Mouse (Mus musculus) C2C12 (cell line): ENCODE data around the gene A030005L19Rik. TPM values are rescaled to one million over a fixed set of nuclear protein-coding genes. Genes with fewer than 3 reads are reported as not detected.
"Not testable (repeated sequence)": the region's sequence is repeated elsewhere in the genome, so short reads cannot be mapped to it uniquely, and the experiment has no call there.

ENCODE experiments used
- H3K27me3 ChIP-seq: one replicate; pipeline ENCODE4 v1.6.1; 2011; ENCODE audit not compliant: control insufficient read depth, insufficient read depth, insufficient read length
- H3K36me3 ChIP-seq: one replicate; pipeline ENCODE4 v1.6.1; 2011; ENCODE audit not compliant: control insufficient read depth, insufficient read depth
- H3K4me3 ChIP-seq: one replicate; pipeline ENCODE4 v1.5.1; 2011; ENCODE audit warnings: mild to moderate bottlenecking, control low read depth; ENCODE audit not compliant: poor library complexity, insufficient read depth, severe bottlenecking
- H3K79me2 ChIP-seq: one replicate; pipeline ENCODE4 v1.6.1; 2011; ENCODE audit not compliant: control insufficient read depth, insufficient read depth
- H3K79me3 ChIP-seq: one replicate; pipeline ENCODE4 v1.6.1; 2011; ENCODE audit warnings: low read depth, control low read depth
- H3ac ChIP-seq: one replicate; pipeline ENCODE3; 2011; ENCODE audit warnings: low read depth; ENCODE audit not compliant: control insufficient read depth, insufficient read length
- CEBPB ChIP-seq: IDR thresholded peaks from one replicate; pipeline ENCODE4 v1.6.1; 2011; ENCODE audit warnings: low read depth, mild to moderate bottlenecking, control low read depth, moderate library complexity
- CTCF ChIP-seq: IDR thresholded peaks from one replicate; pipeline ENCODE4 v1.5.1; 2011; ENCODE audit not compliant: control insufficient read depth, insufficient read depth, insufficient read length
- FOSL1 ChIP-seq: IDR thresholded peaks from one replicate; pipeline ENCODE4 v1.8.0; 2011; ENCODE audit warnings: mild to moderate bottlenecking, low read length; ENCODE audit not compliant: poor library complexity, insufficient read depth, severe bottlenecking
- MAX ChIP-seq: IDR thresholded peaks from one replicate; pipeline ENCODE4 v1.6.1; 2011; ENCODE audit warnings: mild to moderate bottlenecking, control low read depth
- MYOD1 ChIP-seq: IDR thresholded peaks from one replicate; pipeline ENCODE4 v1.6.1; 2011; ENCODE audit warnings: low read depth; ENCODE audit not compliant: control insufficient read depth, insufficient read length
- MYOG ChIP-seq: IDR thresholded peaks from one replicate; pipeline ENCODE4 v1.6.1; 2011; ENCODE audit not compliant: control insufficient read depth, insufficient read length; ENCODE audit errors: extremely low read depth
- USF1 ChIP-seq: IDR thresholded peaks from one replicate; pipeline ENCODE4 v1.6.1; 2011; ENCODE audit warnings: low read depth, mild to moderate bottlenecking, control low read depth, moderate library complexity
- polyA plus RNA-seq: library from polyadenylated mRNA; unstranded; fragments of >200 nt; fragmentation: generic; extraction: Trizol; gene quantifications from one replicate; pipeline ENCODE4 v1.2.1, GENCODE M21; 2012; ENCODE audit warnings: missing spikeins

A030005L19Rik gene
- polyA plus RNA-seq, 1 experiment, result 0.12 TPM

- H3K79me3 ChIP-seq, result no peaks in the 10 kb centered on the region
- TF ChIP-seq MAX, result no peak
- no peak for TF ChIP-seq USF1
- no peak for TF ChIP-seq CTCF
- TF ChIP-seq FOSL1, result no peak
- TF ChIP-seq MYOD1, result no peak
- no peak for TF ChIP-seq CEBPB
- no peak for TF ChIP-seq MYOG
- no peak overlapping the region for H3ac ChIP-seq
- no peaks in the 10 kb centered on the region for H3K79me2 ChIP-seq
- H3K27me3 ChIP-seq, result no peaks in the 10 kb centered on the region
- H3K36me3 ChIP-seq, result peaks cover 42% of the 10 kb centered on the region
- H3K4me3 ChIP-seq, result no peak overlapping the region
Measured at GRCm38 (mm10) chr1:82901201-82901600, 11.9 kb upstream of the A030005L19Rik start.

- TF ChIP-seq CTCF, result no peak
- no peak for TF ChIP-seq MYOD1
- TF ChIP-seq CEBPB, result no peak
- TF ChIP-seq FOSL1, result no peak
- TF ChIP-seq MYOG, result no peak
- TF ChIP-seq MAX, result no peak
- TF ChIP-seq USF1, result no peak
- peaks cover 17% of the 10 kb centered on the region for H3K36me3 ChIP-seq
Measured at GRCm38 (mm10) chr1:82905886-82906285, 7.2 kb upstream of the A030005L19Rik start.

GRCm38 (mm10) chr1:82913434-82913833 is 309 bp downstream of the A030005L19Rik start:
- H3K79me3 ChIP-seq, H3K36me3 ChIP-seq, H3K4me3 ChIP-seq, H3K27me3 ChIP-seq, H3ac ChIP-seq, H3K79me2 ChIP-seq: not testable (repeated sequence)

More at GRCm38 (mm10) chr1:82905886-82906285, 7.2 kb upstream of the A030005L19Rik start:
- no peaks in the 10 kb centered on the region for H3K27me3 ChIP-seq
- H3K4me3 ChIP-seq, result no peak overlapping the region
- H3ac ChIP-seq, result no peak overlapping the region
- no peaks in the 10 kb centered on the region for H3K79me3 ChIP-seq
- H3K79me2 ChIP-seq, result no peaks in the 10 kb centered on the region

- Histone ChIP-seq H3K36me3 (no peaks in the 10 kb centered on the region), H3K79me2 (no peaks in the 10 kb centered on the region), H3K27me3 (peaks cover 14% of the 10 kb centered on the region), H3K79me3 (no peaks in the 10 kb centered on the region), H3ac (no peak within 1 kb of the TSS), H3K4me3 (no peak within 1 kb of the TSS)
- TF ChIP-seq CEBPB (no peak), USF1 (no peak), FOSL1 (no peak), MAX (no peak), MYOG (no peak), MYOD1 (no peak), CTCF (no peak)
Measured at GRCm38 (mm10) chr1:82924650-82925049, 11.5 kb downstream of the A030005L19Rik start, which contains the start of gene A030014E15Rik. TSS of gene A030014E15Rik (plus strand) at chr1:82924917.

DNA sequence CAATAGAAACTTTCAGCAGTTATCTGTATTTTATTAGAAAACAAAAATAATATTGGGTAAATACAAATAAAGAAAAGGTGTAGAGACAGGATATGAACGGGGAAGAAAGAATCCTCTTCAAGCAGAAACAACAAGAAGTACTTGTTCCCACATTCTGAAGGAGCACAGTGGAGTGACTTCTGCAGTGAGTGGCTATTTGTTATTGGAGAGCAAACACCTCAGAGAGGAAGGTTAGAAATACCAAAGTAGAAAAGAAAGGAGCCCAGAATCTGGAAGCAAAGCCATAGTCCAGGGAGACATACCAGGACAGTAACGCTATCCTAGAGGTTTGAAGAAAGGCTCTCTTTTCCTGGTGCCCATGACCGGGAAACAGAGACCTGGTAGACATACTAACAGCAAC is 17.4 kb downstream of the A030005L19Rik start:
- not testable (repeated sequence) for H3K79me3 ChIP-seq, H3K79me2 ChIP-seq, H3K4me3 ChIP-seq, H3K36me3 ChIP-seq, H3ac ChIP-seq
- H3K27me3 ChIP-seq, result peaks cover 16% of the 10 kb centered on the region

DNA sequence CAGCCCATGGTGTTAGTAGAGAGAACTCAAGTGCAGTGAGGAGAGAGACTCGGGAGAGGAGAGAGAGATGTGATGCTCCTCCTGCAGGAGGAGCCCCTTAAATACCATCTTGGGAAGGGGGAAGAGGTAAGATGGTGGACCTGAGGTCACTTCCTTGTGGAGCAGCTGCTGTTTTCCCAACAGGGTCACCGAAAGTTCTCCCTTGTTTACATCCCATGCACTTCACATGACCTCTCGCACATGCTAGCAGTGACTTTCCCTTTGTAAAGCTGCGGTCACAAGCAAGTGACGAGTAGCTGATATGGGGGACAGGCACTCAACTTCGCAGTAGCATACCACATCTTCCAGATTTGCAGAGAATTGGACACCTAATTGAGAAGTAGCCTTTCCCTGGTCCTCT is 18.2 kb downstream of the A030005L19Rik start, which contains the start of gene Gm6217:
Gm6217 (minus strand) TSS at position 74 of the 400 bp plus-strand sequence.
- not testable (repeated sequence) for H3K4me3 ChIP-seq, H3K79me3 ChIP-seq, H3K36me3 ChIP-seq, H3ac ChIP-seq, H3K79me2 ChIP-seq
- peaks cover 16% of the 10 kb centered on the region for H3K27me3 ChIP-seq

- H3K4me3 ChIP-seq, result no peak overlapping the region
- H3K36me3 ChIP-seq, result no peaks in the 10 kb centered on the region
- no peaks in the 10 kb centered on the region for H3K79me3 ChIP-seq
- H3ac ChIP-seq, result no peak overlapping the region
- H3K27me3 ChIP-seq, result no peaks in the 10 kb centered on the region
- no peaks in the 10 kb centered on the region for H3K79me2 ChIP-seq
- no peak for TF ChIP-seq USF1
- TF ChIP-seq CEBPB, result no peak
- TF ChIP-seq FOSL1, result no peak
- no peak for TF ChIP-seq MYOD1
- no peak for TF ChIP-seq CTCF
- no peak for TF ChIP-seq MYOG
- TF ChIP-seq MAX, result no peak
Measured at GRCm38 (mm10) chr1:82938666-82939065, 25.5 kb downstream of the A030005L19Rik start.

- not testable (repeated sequence) for H3K27me3 ChIP-seq, H3K4me3 ChIP-seq, H3K79me2 ChIP-seq, H3K36me3 ChIP-seq, H3ac ChIP-seq, H3K79me3 ChIP-seq
Measured at GRCm38 (mm10) chr1:82942505-82942904, 29.4 kb downstream of the A030005L19Rik start.

- not testable (repeated sequence) for H3K79me2 ChIP-seq, H3K4me3 ChIP-seq, H3K36me3 ChIP-seq, H3K79me3 ChIP-seq, H3ac ChIP-seq, H3K27me3 ChIP-seq
Measured at GRCm38 (mm10) chr1:82943295-82943694, 30.2 kb downstream of the A030005L19Rik start, which contains the start of gene A030003K21Rik. TSS of gene A030003K21Rik (minus strand) at chr1:82943388.
